Mouse (Mus musculus): ENCODE measurements around the gene Paox. TPM values are rescaled to one million over a fixed set of nuclear protein-coding genes. Genes with fewer than 3 reads are reported as not detected.

Paox gene
- polyA plus RNA-seq (2015; fragmentation: Nextera tagmentation; extraction: Ambion mirVana): 7.5 and 8.6 TPM in 2 replicates

GRCm38 (mm10) chr7:140115583-140116328 lies at the start of gene Paox:
Paox (plus strand) TSS chr7:140115799.
- WGBS: 3% methylated on average over 23 of the region's 23 CpGs
- Histone ChIP-seq H3K27me3 (no peaks in the 10 kb centered on the region), H3K4me2 (replicated peaks) (peak within 1 kb of the TSS; percentile 93), H3K36me3 (peaks cover 19% of the 10 kb centered on the region), H3K4me3 (peak within 1 kb of the TSS; percentile 91), H3K9ac (replicated peaks) (peak within 1 kb of the TSS; percentile 92), H3K27ac (replicated peaks) (peak within 1 kb of the TSS; percentile 82), H3K9me3 (no peaks in the 10 kb centered on the region), H3K4me1 (peaks cover 12% of the 10 kb centered on the region)
- peak; percentile 76 for ATAC-seq (replicated peaks)

DNA sequence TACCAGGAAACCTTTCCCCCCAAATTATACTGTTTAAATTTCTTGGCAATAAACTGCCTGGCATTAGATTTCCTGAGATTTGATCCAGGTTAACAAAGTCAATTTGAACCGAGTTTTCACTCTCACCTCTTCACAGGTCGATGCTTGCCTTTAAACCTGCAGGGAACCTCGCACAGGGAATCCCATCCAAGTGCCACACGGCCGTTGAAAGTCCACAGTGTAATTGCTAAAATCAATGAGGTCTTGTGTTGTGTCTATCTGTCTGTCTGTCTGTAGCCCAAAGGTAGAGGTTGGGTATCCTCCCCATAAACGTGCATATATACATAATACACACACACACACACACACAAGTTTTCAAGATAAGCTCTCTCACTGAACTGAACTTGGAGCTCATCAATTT lies 48.2 kb upstream of the Paox start:
- 69% methylated on average over 6 of the region's 6 CpGs for WGBS
- ATAC-seq (replicated peaks): no peak
- peaks cover 9% of the 10 kb centered on the region for H3K27me3 ChIP-seq

DNA sequence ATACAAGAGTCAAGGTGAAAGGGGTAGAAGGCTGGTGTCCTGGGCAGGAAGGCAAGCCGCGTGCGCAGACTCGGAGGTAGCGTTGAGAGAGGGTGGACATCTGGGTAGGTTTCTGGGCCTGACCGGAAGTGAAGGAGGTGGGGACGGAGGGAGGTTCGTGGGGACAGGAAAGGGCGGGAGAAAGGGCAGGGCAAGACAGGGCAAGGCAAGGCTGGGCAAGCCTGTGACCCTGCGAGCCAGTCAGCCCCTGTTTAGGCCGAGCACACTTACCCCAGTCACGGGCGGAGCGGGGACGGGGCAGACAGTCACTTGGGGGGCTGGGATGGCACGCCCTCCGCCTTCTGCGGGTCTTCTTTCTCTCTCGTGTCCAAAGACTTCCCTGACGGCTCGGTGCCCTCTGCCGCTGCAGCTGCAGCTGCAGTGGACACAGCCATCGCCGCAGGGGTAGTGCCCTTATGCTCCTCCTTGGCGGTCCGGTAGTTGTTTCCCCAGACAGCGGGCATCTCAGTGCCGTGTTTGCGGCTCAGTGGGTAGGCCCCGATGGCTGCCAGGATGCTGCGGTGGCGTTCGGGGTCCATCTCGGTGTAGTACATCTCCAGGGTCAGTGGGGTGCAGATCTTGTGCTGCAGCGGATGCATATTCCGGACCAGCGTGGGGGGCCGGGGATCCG lies 45.4 kb upstream of the Paox start:
- H3K9ac ChIP-seq (replicated peaks): no peak overlapping the region
- H3K4me3 ChIP-seq: no peak overlapping the region
- peaks cover 15% of the 10 kb centered on the region for H3K27me3 ChIP-seq
- H3K36me3 ChIP-seq: peaks cover 6% of the 10 kb centered on the region; the same call in 1 of the 2 replicates
- H3K9me3 ChIP-seq: no peaks in the 10 kb centered on the region
- H3K4me2 ChIP-seq (replicated peaks): 0 out of 2 replicates have a peak overlapping the region, but pooled peaks have one; percentile 25
- H3K4me1 ChIP-seq: no peaks in the 10 kb centered on the region
- no peak overlapping the region for H3K27ac ChIP-seq (replicated peaks)
- 43% methylated on average over 39 of the region's 39 CpGs for WGBS
- ATAC-seq (replicated peaks): no peak

More for the DNA sequence above, 48.2 kb upstream of the Paox start:
- H3K4me3 ChIP-seq: no peak overlapping the region
- no peak overlapping the region for H3K27ac ChIP-seq (replicated peaks)
- no peaks in the 10 kb centered on the region for H3K9me3 ChIP-seq
- H3K4me2 ChIP-seq (replicated peaks): no peak overlapping the region
- H3K36me3 ChIP-seq: peaks cover 4% of the 10 kb centered on the region; the same call in 1 of the 2 replicates
- peaks cover 3% of the 10 kb centered on the region; the same call in 1 of the 2 replicates for H3K4me1 ChIP-seq
- no peak overlapping the region for H3K9ac ChIP-seq (replicated peaks)

DNA sequence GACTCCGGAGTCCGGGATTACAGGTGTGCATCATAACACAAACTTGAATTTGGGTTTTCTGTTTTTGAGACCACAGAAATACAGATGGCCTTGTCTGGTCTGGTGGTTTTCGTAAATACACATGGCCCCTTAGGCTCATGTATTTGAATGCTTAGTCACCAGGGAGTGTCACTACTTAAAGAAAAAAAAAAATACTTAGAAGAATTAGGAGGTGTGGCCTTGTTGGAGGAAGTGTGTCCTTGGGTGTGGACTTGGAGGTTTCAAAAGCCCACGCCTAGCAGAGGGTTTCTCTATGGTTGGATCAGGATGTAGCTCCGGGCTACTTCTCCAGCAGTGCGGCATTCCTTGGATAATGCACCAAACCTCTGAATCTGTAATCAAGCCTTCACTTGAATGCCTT lies 37.9 kb upstream of the Paox start:
- no peak overlapping the region for H3K9ac ChIP-seq (replicated peaks)
- 0 out of 2 replicates have a peak, but pooled peaks cover 6% of the 10 kb centered on the region for H3K27me3 ChIP-seq
- ATAC-seq (replicated peaks): no peak
- 0 out of 2 replicates have a peak, but pooled peaks cover 2% of the 10 kb centered on the region for H3K36me3 ChIP-seq
- peaks cover 35% of the 10 kb centered on the region for H3K4me1 ChIP-seq
- no peak overlapping the region for H3K4me2 ChIP-seq (replicated peaks)
- H3K9me3 ChIP-seq: no peaks in the 10 kb centered on the region
- no peak overlapping the region for H3K27ac ChIP-seq (replicated peaks)
- H3K4me3 ChIP-seq: no peak overlapping the region
- 76% methylated on average over 6 of the region's 6 CpGs for WGBS

DNA sequence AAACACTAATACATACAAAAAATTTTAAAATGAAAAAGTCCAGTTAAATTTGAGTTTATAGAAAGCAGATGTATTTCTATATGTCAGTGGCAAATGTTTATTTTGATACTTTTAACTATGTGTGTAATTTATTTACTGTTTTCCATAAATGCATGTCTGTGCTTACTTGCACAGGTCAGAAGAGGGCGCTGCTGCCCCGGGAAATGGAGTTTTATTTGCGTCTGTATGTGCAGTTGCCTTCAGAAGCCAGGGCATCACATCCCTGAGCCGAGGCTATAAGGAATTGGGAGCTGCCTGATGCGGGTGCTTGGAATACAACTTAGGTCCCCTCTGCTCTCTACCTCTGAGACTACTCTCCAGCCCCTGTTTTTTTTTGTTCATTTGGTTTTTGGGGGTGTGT lies 36.9 kb upstream of the Paox start:
- no peak overlapping the region for H3K27ac ChIP-seq (replicated peaks)
- 0 out of 2 replicates have a peak, but pooled peaks cover 4% of the 10 kb centered on the region for H3K27me3 ChIP-seq
- no peaks in the 10 kb centered on the region for H3K36me3 ChIP-seq
- no peaks in the 10 kb centered on the region for H3K9me3 ChIP-seq
- ATAC-seq (replicated peaks): no peak
- no peak overlapping the region for H3K9ac ChIP-seq (replicated peaks)
- 5% methylated on average over 5 of the region's 5 CpGs for WGBS
- no peak overlapping the region for H3K4me3 ChIP-seq
- peaks cover 35% of the 10 kb centered on the region for H3K4me1 ChIP-seq
- no peak overlapping the region for H3K4me2 ChIP-seq (replicated peaks)

DNA sequence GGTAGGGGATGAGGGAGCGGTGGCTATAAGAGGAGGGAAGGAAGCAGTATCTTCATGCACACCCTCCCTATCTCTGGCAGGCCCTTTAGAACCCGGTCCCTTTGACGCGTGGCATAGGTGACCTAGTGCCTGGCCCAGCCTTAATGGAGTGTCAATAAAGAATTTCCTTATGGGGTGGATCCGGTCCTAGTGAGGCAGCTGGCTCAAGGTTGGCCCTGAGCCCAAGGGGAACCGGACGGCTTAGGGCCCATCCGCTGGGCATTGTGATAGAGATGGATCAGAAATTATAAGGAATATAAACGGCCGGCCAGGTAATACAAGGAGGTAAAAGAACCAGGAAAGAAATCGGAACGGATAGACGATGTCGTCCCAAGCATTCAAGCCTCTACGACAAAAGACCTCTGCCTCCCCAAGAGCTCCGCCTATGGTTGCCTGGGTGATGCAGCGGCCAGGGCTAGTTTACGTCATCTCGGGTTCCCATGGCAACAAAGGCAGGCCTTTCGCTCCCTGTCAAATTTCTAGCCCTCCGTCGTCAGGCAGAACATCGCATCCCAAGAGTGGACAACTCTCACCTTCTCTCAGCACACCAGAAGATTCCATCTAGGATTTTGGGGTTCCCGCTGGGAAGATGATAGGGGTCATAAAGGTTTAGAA lies 35.0 kb upstream of the Paox start:
- WGBS: 2% methylated on average over 24 of the region's 24 CpGs
- Histone ChIP-seq H3K9me3 (no peaks in the 10 kb centered on the region), H3K4me3 (peak overlapping the region; percentile 44), H3K9ac (replicated peaks) (peak overlapping the region; percentile 66), H3K27ac (replicated peaks) (peak overlapping the region; percentile 88), H3K27me3 (no peaks in the 10 kb centered on the region), H3K4me2 (replicated peaks) (peak overlapping the region; percentile 60), H3K4me1 (peaks cover 35% of the 10 kb centered on the region), H3K36me3 (no peaks in the 10 kb centered on the region)
- ATAC-seq (replicated peaks): peak; percentile 83

- Histone ChIP-seq H3K9ac (replicated peaks) (peak overlapping the region; percentile 66), H3K27ac (replicated peaks) (peak overlapping the region; percentile 88), H3K36me3 (no peaks in the 10 kb centered on the region), H3K4me3 (peak overlapping the region; percentile 44), H3K9me3 (no peaks in the 10 kb centered on the region), H3K4me1 (peaks cover 35% of the 10 kb centered on the region), H3K27me3 (no peaks in the 10 kb centered on the region), H3K4me2 (replicated peaks) (peak overlapping the region; percentile 60)
- 15% methylated on average over 20 of the region's 20 CpGs for WGBS
- ATAC-seq (replicated peaks): peak; percentile 20
Observed at GRCm38 (mm10) chr7:140081408-140082241, 34.0 kb upstream of the Paox start.

DNA sequence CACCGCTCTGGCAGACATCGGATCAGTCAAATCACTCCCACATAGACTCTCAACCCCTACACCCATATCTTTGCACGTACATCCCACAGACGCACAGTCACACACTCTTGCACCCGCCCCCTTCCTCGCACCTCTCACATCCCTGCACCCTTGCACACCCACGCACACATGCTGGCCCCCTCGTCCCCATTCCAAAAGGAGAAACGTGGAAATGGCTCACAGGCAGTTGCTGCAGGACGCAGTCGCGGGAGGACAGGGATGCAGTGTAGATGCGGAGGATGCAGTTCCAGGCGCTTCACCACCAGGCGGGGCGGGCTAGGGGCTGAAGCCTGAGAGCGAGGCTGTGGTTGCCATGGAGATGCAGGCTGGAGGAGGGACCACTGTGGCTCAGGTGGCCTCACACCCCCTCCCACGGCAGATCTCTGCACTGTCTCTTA lies 33.3 kb upstream of the Paox start, which contains the start of gene Caly:
Gene Caly (minus strand): TSS at position 307 of the 437 bp plus-strand sequence.
- WGBS: 3% methylated on average over 18 of the region's 18 CpGs
- Histone ChIP-seq H3K9ac (replicated peaks) (peak within 1 kb of the TSS; percentile 66), H3K27ac (replicated peaks) (peak within 1 kb of the TSS; percentile 88), H3K27me3 (no peaks in the 10 kb centered on the region), H3K36me3 (no peaks in the 10 kb centered on the region), H3K9me3 (no peaks in the 10 kb centered on the region), H3K4me2 (replicated peaks) (peak within 1 kb of the TSS; percentile 60), H3K4me1 (peaks cover 35% of the 10 kb centered on the region), H3K4me3 (peak within 1 kb of the TSS; percentile 44)
- ATAC-seq (replicated peaks): peak; percentile 86

- H3K9me3 ChIP-seq: no peaks in the 10 kb centered on the region
- no peak overlapping the region for H3K4me2 ChIP-seq (replicated peaks)
- no peaks in the 10 kb centered on the region for H3K36me3 ChIP-seq
- no peak overlapping the region for H3K27ac ChIP-seq (replicated peaks)
- H3K4me3 ChIP-seq: no peak overlapping the region
- WGBS: 72% methylated on average over 10 of the region's 10 CpGs
- H3K27me3 ChIP-seq: no peaks in the 10 kb centered on the region
- H3K9ac ChIP-seq (replicated peaks): no peak overlapping the region
- no peak for ATAC-seq (replicated peaks)
- H3K4me1 ChIP-seq: no peaks in the 10 kb centered on the region
Observed at GRCm38 (mm10) chr7:140090601-140091000, 25.0 kb upstream of the Paox start.

- Histone ChIP-seq H3K9me3 (no peaks in the 10 kb centered on the region), H3K9ac (replicated peaks) (no peak within 1 kb of the TSS), H3K36me3 (no peaks in the 10 kb centered on the region), H3K27me3 (no peaks in the 10 kb centered on the region), H3K27ac (replicated peaks) (no peak within 1 kb of the TSS), H3K4me3 (no peak within 1 kb of the TSS), H3K4me2 (replicated peaks) (no peak within 1 kb of the TSS), H3K4me1 (no peaks in the 10 kb centered on the region)
- 66% methylated on average over 5 of the region's 5 CpGs for WGBS
- ATAC-seq (replicated peaks): no peak
Observed at GRCm38 (mm10) chr7:140092924-140093528, 22.6 kb upstream of the Paox start, which contains the start of gene Prap1. Prap1 (plus strand) TSS chr7:140093395.

DNA sequence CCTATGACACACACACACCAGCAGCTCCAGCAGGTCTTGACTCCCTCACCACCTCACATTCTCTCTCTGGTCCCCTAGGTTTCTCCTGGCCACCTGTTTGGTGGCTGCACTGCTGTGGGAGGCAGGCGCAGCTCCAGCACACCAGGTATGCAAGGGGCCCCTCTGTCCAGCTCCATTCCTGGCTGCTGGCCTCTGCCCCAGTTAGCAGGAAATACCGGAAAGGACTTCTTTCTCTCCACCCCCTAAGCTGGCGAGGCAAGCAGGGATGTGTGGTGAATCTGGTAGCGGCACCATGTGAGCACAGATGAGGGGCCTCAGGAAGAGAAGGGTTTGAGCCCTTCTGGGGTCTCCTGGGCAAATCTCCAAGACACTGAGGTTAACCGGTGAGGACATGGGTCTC lies 20.6 kb upstream of the Paox start:
- Histone ChIP-seq H3K36me3 (no peaks in the 10 kb centered on the region), H3K4me3 (no peak overlapping the region), H3K9ac (replicated peaks) (no peak overlapping the region), H3K4me2 (replicated peaks) (no peak overlapping the region), H3K27ac (replicated peaks) (no peak overlapping the region), H3K9me3 (no peaks in the 10 kb centered on the region), H3K27me3 (no peaks in the 10 kb centered on the region), H3K4me1 (no peaks in the 10 kb centered on the region)
- WGBS: 72% methylated on average over 5 of the region's 5 CpGs
- ATAC-seq (replicated peaks): no peak
